Mouse (Mus musculus) neural tube, embryonic 15.5 days (tissue): Measurements from ENCODE around the gene Dicer1. TPM values are rescaled to one million over a fixed set of nuclear protein-coding genes. Genes with fewer than 3 reads are reported as not detected.
A peak's percentile ranks its signal among the peaks of the same experiment; 100 is the strongest.

Source experiments
- ATAC-seq: fragments of 200-750 bp; cut with Nextera tagmentation; 2 replicates; pipeline ENCODE4 v1.8.0; 2017; ENCODE audit warnings: mild to moderate bottlenecking, moderate TSS enrichment, moderate library complexity; ENCODE audit not compliant: low FRiP score
- H3K27ac ChIP-seq: fragments of 300-500 bp; sonication (generic); replicated peaks from 2 replicates; pipeline ENCODE4 v1.5.1; 2015; ENCODE audit warnings: mild to moderate bottlenecking, inconsistent platforms
- H3K27me3 ChIP-seq: fragments of 300-500 bp; sonication (generic); replicated peaks from 2 replicates; pipeline ENCODE4 v1.6.1; 2015; ENCODE audit warnings: inconsistent platforms
- H3K36me3 ChIP-seq: fragments of 300-500 bp; sonication (generic); 2 replicates; pipeline ENCODE4 v1.6.1; 2015; ENCODE audit warnings: inconsistent platforms
- H3K4me1 ChIP-seq: fragments of 300-500 bp; sonication (generic); 2 replicates; pipeline ENCODE4 v1.6.1; 2015; ENCODE audit warnings: inconsistent platforms
- H3K4me2 ChIP-seq: fragments of 300-500 bp; sonication (generic); 2 replicates; pipeline ENCODE4 v1.6.1; 2015; ENCODE audit warnings: inconsistent platforms, mild to moderate bottlenecking, moderate library complexity
- H3K4me3 ChIP-seq: fragments of 300-500 bp; sonication (generic); replicated peaks from 2 replicates; pipeline ENCODE4 v1.5.1; 2015; ENCODE audit warnings: mild to moderate bottlenecking, inconsistent platforms
- H3K9ac ChIP-seq: fragments of 300-500 bp; sonication (generic); replicated peaks from 2 replicates; pipeline ENCODE4 v1.6.1; 2015; ENCODE audit warnings: mild to moderate bottlenecking, inconsistent platforms
- H3K9me3 ChIP-seq: fragments of 300-500 bp; sonication (generic); replicated peaks from 2 replicates; pipeline ENCODE4 v1.6.1; 2016; ENCODE audit warnings: inconsistent platforms
- WGBS: fragments of 180-500 bp; shearing (Covaris S2); methylation state at CpG from one replicate; pipeline ENCODE4 v1.1.7; 2015; ENCODE audit warnings: mixed read lengths; 5-methylcytosine and 5-hydroxymethylcytosine counted together
- polyA plus RNA-seq: library from polyadenylated mRNA; unstranded; fragments of >200 nt; fragmentation: Nextera tagmentation; extraction: Ambion mirVana; gene quantifications from 2 replicates; pipeline ENCODE4 v1.2.1, GENCODE M21; 2015

Dicer1 gene
- polyA plus RNA-seq, 1 experiment from 2014 or later = 34.5 TPM

GRCm38 (mm10) chr12:104699753-104700152, 52.0 kb downstream of the Dicer1 start:
- ATAC-seq = peak; percentile 61; the same call in 1 of the 2 replicates

GRCm38 (mm10) chr12:104695514-104695913, 56.2 kb downstream of the Dicer1 start:
- ATAC-seq = no peak
- Histone ChIP-seq H3K4me2 (no peak overlapping the region), H3K9me3 (no peaks in the 10 kb centered on the region), H3K9ac (no peak overlapping the region), H3K27me3 (no peaks in the 10 kb centered on the region), H3K4me3 (no peak overlapping the region), H3K36me3 (peaks cover 47% of the 10 kb centered on the region), H3K4me1 (peaks cover 8% of the 10 kb centered on the region), H3K27ac (no peak overlapping the region)
- WGBS = 96% methylated on average over 2 of the region's 2 CpGs

More at GRCm38 (mm10) chr12:104699753-104700152, 52.0 kb downstream of the Dicer1 start:
- peaks cover 66% of the 10 kb centered on the region for H3K36me3 ChIP-seq
- no peaks in the 10 kb centered on the region for H3K27me3 ChIP-seq
- H3K4me1 ChIP-seq = no peaks in the 10 kb centered on the region
- H3K4me3 ChIP-seq = no peak overlapping the region
- H3K9ac ChIP-seq = no peak overlapping the region
- no peak overlapping the region for H3K27ac ChIP-seq
- WGBS = 50% methylated on average over 8 of the region's 8 CpGs
- no peak overlapping the region for H3K4me2 ChIP-seq
- H3K9me3 ChIP-seq = no peaks in the 10 kb centered on the region

GRCm38 (mm10) chr12:104692864-104693263, 58.9 kb downstream of the Dicer1 start:
- Histone ChIP-seq H3K36me3 (peaks cover 51% of the 10 kb centered on the region), H3K9ac (no peak overlapping the region), H3K4me1 (peaks cover 14% of the 10 kb centered on the region), H3K4me2 (no peak overlapping the region), H3K27ac (no peak overlapping the region), H3K27me3 (no peaks in the 10 kb centered on the region), H3K4me3 (no peak overlapping the region), H3K9me3 (no peaks in the 10 kb centered on the region)
- 49% methylated on average over 12 of the region's 12 CpGs for WGBS
- no peak for ATAC-seq

DNA sequence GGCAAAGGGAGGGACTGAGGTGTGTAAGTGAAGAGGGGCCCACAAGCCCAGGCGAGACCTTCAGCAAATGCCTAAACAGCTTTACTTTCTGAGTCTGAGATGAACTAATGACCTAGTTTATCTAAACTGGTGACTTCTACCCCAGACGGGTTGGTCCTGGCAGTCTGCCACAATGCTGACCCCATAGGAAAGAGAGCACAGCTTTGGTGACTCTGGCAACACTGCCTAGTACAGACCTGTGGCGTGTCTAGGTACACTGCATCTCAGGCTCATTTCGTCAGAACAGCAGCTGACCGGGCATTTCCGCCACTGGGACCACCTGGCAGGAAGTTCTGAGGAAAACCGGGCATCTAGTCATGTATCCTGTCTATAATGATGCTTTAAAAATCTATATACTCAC, 61.3 kb downstream of the Dicer1 start:
- H3K9me3 ChIP-seq = no peaks in the 10 kb centered on the region
- ATAC-seq = no peak
- H3K36me3 ChIP-seq = peaks cover 42% of the 10 kb centered on the region
- no peaks in the 10 kb centered on the region for H3K27me3 ChIP-seq
- no peak overlapping the region for H3K4me3 ChIP-seq
- H3K27ac ChIP-seq = no peak overlapping the region
- H3K9ac ChIP-seq = no peak overlapping the region
- H3K4me2 ChIP-seq = no peak overlapping the region
- H3K4me1 ChIP-seq = peaks cover 14% of the 10 kb centered on the region
- 80% methylated on average over 7 of the region's 7 CpGs for WGBS

GRCm38 (mm10) chr12:104688870-104689269, 62.9 kb downstream of the Dicer1 start:
- peaks cover 35% of the 10 kb centered on the region for H3K36me3 ChIP-seq
- WGBS = 84% methylated on average over 11 of the region's 11 CpGs

DNA sequence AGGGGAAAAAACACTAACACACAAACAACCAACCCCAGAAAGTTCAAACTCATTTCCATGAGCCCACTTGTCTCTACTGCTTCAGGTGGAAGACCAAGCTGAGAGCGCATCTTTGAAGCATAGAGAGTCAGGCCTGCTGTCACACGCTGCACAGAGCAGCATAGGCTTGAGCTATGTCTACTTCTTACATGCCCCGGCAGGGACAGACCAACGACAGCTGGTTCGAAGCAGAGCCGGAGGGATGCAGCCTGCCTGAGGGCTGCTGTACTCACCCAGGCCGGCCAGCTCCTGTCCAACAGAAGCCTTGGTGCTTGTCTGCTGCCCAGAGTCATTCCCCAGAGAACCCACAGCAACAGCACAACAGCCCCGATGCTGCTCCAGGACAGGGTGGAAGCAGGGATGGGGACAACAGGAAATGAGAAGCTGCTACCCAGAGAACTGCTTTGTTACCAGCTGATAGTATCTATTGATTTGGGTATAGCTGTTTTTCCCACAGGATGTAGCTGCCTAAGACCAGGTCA, 67.3 kb downstream of the Dicer1 start:
- H3K9me3 ChIP-seq = no peaks in the 10 kb centered on the region
- H3K4me3 ChIP-seq = no peak overlapping the region
- 81% methylated on average over 8 of the region's 8 CpGs for WGBS
- H3K27ac ChIP-seq = no peak overlapping the region
- peaks cover 11% of the 10 kb centered on the region; the same call in 1 of the 2 replicates for H3K36me3 ChIP-seq
- H3K9ac ChIP-seq = no peak overlapping the region
- no peaks in the 10 kb centered on the region for H3K27me3 ChIP-seq
- ATAC-seq = no peak
- no peak overlapping the region for H3K4me2 ChIP-seq
- peaks cover 6% of the 10 kb centered on the region; the same call in 1 of the 2 replicates for H3K4me1 ChIP-seq

More at GRCm38 (mm10) chr12:104688870-104689269, 62.9 kb downstream of the Dicer1 start:
- no peak overlapping the region for H3K9ac ChIP-seq
- no peak for ATAC-seq
- peaks cover 14% of the 10 kb centered on the region for H3K4me1 ChIP-seq
- H3K4me3 ChIP-seq = no peak overlapping the region
- no peaks in the 10 kb centered on the region for H3K9me3 ChIP-seq
- no peaks in the 10 kb centered on the region for H3K27me3 ChIP-seq
- no peak overlapping the region for H3K4me2 ChIP-seq
- no peak overlapping the region for H3K27ac ChIP-seq

- Histone ChIP-seq H3K27me3 (no peaks in the 10 kb centered on the region), H3K4me3 (no peak overlapping the region), H3K4me2 (no peak overlapping the region), H3K27ac (no peak overlapping the region), H3K9me3 (no peaks in the 10 kb centered on the region), H3K4me1 (peaks cover 13% of the 10 kb centered on the region), H3K9ac (no peak overlapping the region), H3K36me3 (no peaks in the 10 kb centered on the region)
- ATAC-seq = no peak
- 61% methylated on average over 8 of the region's 8 CpGs for WGBS
These were observed 72.0 kb downstream of the Dicer1 start for GRCm38 (mm10) chr12:104679819-104680132.

DNA sequence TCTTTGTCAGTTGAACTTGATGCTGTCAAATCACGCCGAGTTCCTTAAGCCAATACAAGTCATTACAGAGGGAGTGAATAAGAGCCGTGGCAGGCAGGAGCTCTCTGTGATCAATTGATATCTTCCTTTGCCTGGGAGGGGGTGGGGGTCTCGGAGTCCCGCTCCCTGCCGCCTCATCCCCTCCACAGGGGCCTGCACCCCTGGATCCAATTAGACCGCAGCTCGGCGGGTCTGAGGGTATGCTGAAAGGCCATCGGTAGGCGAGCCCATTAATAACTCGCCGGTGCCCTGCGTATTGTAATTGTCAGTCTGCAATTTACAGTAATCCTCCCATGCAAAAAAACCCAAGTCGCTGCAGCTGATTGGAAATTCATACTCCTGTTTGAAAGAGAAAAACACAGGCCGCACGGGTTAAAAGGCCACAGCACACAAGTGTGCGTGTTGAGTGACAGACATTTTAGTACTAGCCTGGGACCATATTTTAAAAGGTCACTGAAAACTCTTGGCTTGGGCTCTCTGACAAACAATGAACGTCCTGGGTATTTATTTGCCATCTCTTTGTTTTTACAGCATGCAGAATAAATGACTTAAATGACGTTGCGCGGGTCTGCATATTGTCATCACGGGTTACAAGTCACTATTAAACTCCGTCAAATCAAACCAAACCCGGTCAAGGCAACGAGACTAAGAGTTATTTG, 72.5 kb downstream of the Dicer1 start:
- 23% methylated on average over 26 of the region's 26 CpGs for WGBS
- H3K27ac ChIP-seq = no peak overlapping the region
- no peaks in the 10 kb centered on the region for H3K36me3 ChIP-seq
- peaks cover 13% of the 10 kb centered on the region for H3K4me1 ChIP-seq
- H3K9ac ChIP-seq = 0 out of 2 replicates have a peak overlapping the region, but pooled peaks have one; percentile 30
- peak overlapping the region; percentile 34 for H3K4me2 ChIP-seq
- no peaks in the 10 kb centered on the region for H3K27me3 ChIP-seq
- H3K9me3 ChIP-seq = no peaks in the 10 kb centered on the region
- ATAC-seq = no peak
- H3K4me3 ChIP-seq = no peak overlapping the region

- no peak for ATAC-seq
- Histone ChIP-seq H3K4me2 (peak overlapping the region; percentile 34), H3K9ac (no peak overlapping the region), H3K36me3 (no peaks in the 10 kb centered on the region), H3K4me3 (no peak overlapping the region), H3K4me1 (peaks cover 13% of the 10 kb centered on the region), H3K27ac (no peak overlapping the region), H3K9me3 (no peaks in the 10 kb centered on the region), H3K27me3 (0 out of 2 replicates have a peak, but pooled peaks cover 2% of the 10 kb centered on the region)
- 40% methylated on average over 11 of the region's 14 CpGs for WGBS
These were observed 73.3 kb downstream of the Dicer1 start for GRCm38 (mm10) chr12:104678462-104678861.

GRCm38 (mm10) chr12:104677371-104677924, 74.3 kb downstream of the Dicer1 start:
- no peak overlapping the region for H3K4me2 ChIP-seq
- no peaks in the 10 kb centered on the region for H3K9me3 ChIP-seq
- 0 out of 2 replicates have a peak, but pooled peaks cover 3% of the 10 kb centered on the region for H3K27me3 ChIP-seq
- no peak overlapping the region for H3K4me3 ChIP-seq
- H3K36me3 ChIP-seq = no peaks in the 10 kb centered on the region
- H3K9ac ChIP-seq = no peak overlapping the region
- no peak overlapping the region for H3K27ac ChIP-seq
- no peak for ATAC-seq
- H3K4me1 ChIP-seq = peaks cover 13% of the 10 kb centered on the region
- 90% methylated on average over 9 of the region's 9 CpGs for WGBS

- WGBS = 60% methylated on average over 13 of the region's 13 CpGs
- Histone ChIP-seq H3K4me1 (peaks cover 13% of the 10 kb centered on the region), H3K9me3 (no peaks in the 10 kb centered on the region), H3K4me2 (no peak overlapping the region), H3K27ac (no peak overlapping the region), H3K4me3 (no peak overlapping the region), H3K36me3 (no peaks in the 10 kb centered on the region), H3K9ac (no peak overlapping the region), H3K27me3 (0 out of 2 replicates have a peak, but pooled peaks cover 3% of the 10 kb centered on the region)
- peak; percentile 36 for ATAC-seq
These were observed 75.0 kb downstream of the Dicer1 start for GRCm38 (mm10) chr12:104676535-104677370.
